Mouse (Mus musculus) heart, postnatal 0 days (tissue): ENCODE data around the gene Tspan18. TPM values are rescaled to one million over a fixed set of nuclear protein-coding genes. Genes with fewer than 3 reads are reported as not detected.

Source experiments
- ATAC-seq: fragments of 200-750 bp; cut with Nextera tagmentation; 2 replicates; pipeline ENCODE4 v1.8.0; 2017; ENCODE audit warnings: low read depth, moderate number of reproducible peaks, moderate library complexity; ENCODE audit not compliant: insufficient read depth
- DNase-seq: peaks from one replicate; pipeline ENCODE4 v3.0.0-alpha.2; 2016; ENCODE audit warnings: low spot score
- H3K27ac ChIP-seq: fragments of 300-500 bp; sonication (generic); 2 replicates; pipeline ENCODE4 v1.5.1; 2014; ENCODE audit warnings: low read depth, mild to moderate bottlenecking
- H3K27me3 ChIP-seq: fragments of 300-500 bp; sonication (generic); 2 replicates; pipeline ENCODE4 v1.6.1; 2014; ENCODE audit warnings: low read length, mixed read lengths; ENCODE audit not compliant: control insufficient read depth, insufficient read depth
- H3K36me3 ChIP-seq: fragments of 300-500 bp; sonication (generic); replicated peaks from 2 replicates; pipeline ENCODE4 v1.6.1; 2014; ENCODE audit warnings: low read length, mixed read lengths; ENCODE audit not compliant: control insufficient read depth, insufficient read depth
- H3K4me1 ChIP-seq: fragments of 300-500 bp; sonication (generic); 2 replicates; pipeline ENCODE4 v1.6.1; 2014; ENCODE audit warnings: antibody characterized with exemption; ENCODE audit not compliant: control insufficient read depth, insufficient read depth
- H3K4me2 ChIP-seq: fragments of 300-500 bp; sonication (generic); 2 replicates; pipeline ENCODE4 v1.6.1; 2014; ENCODE audit warnings: low read depth, mild to moderate bottlenecking, low read length, moderate library complexity
- H3K4me3 ChIP-seq: fragments of 300-500 bp; sonication (generic); 2 replicates; pipeline ENCODE4 v1.5.1; 2014; ENCODE audit warnings: low read depth, low read length
- H3K9ac ChIP-seq: fragments of 300-500 bp; sonication (generic); replicated peaks from 2 replicates; pipeline ENCODE4 v1.6.1; 2014; ENCODE audit warnings: low read depth, low read length, mixed read lengths
- H3K9me3 ChIP-seq: fragments of 300-500 bp; sonication (generic); replicated peaks from 2 replicates; pipeline ENCODE4 v1.6.1; 2016; ENCODE audit warnings: low read length; ENCODE audit not compliant: control insufficient read depth
- CTCF ChIP-seq: IDR thresholded peaks from 2 replicates; pipeline ENCODE4 v1.5.1; 2016; ENCODE audit warnings: antibody characterized with exemption, control low read depth, low read depth
- EP300 ChIP-seq: IDR thresholded peaks from 2 replicates; pipeline ENCODE4 v1.6.1; 2016; ENCODE audit warnings: antibody characterized with exemption, low read depth
- WGBS: fragments of 180-500 bp; shearing (Covaris S2); extraction: QIAGEN DNeasy Blood & Tissue Kit; methylation state at CpG from one replicate; pipeline ENCODE4 v1.1.7; 2014; 5-methylcytosine and 5-hydroxymethylcytosine counted together
- polyA plus RNA-seq: library from polyadenylated mRNA; unstranded; fragments of >200 nt; fragmentation: Nextera tagmentation; extraction: Ambion mirVana; gene quantifications from 2 replicates; pipeline ENCODE4 v1.2.1, GENCODE M21; 2015
- total RNA-seq: library from RNA; depleted of rRNA; stranded (reverse); fragments of >200 nt; gene quantifications from 2 replicates; pipeline ENCODE4 v1.2.3, GENCODE M21; 2014; ENCODE audit warnings: low replicate concordance

The Tspan18 gene
- total and polyA plus RNA-seq, 2 experiments from 2014 or later: 39.8 to 64.4 TPM

GRCm38 (mm10) chr2:93284625-93285024 lies 49.7 kb downstream of the Tspan18 start:
- ATAC-seq (no peak), DNase-seq (no peak)
- peaks cover 26% of the 10 kb centered on the region for H3K4me1 ChIP-seq
- H3K9me3 ChIP-seq: no peaks in the 10 kb centered on the region
- TF ChIP-seq CTCF (no peak), EP300 (no peak)
- H3K36me3 ChIP-seq: no peaks in the 10 kb centered on the region
- peak overlapping the region; percentile 22; the same call in 1 of the 2 replicates for H3K27ac ChIP-seq
- H3K27me3 ChIP-seq: no peaks in the 10 kb centered on the region
- 58% methylated on average over 2 of the region's 2 CpGs for WGBS
- no peak overlapping the region for H3K9ac ChIP-seq
- H3K4me3 ChIP-seq: no peak overlapping the region
- no peak overlapping the region for H3K4me2 ChIP-seq

- no peak overlapping the region for H3K4me3 ChIP-seq
- no peaks in the 10 kb centered on the region for H3K27me3 ChIP-seq
- H3K9me3 ChIP-seq: no peaks in the 10 kb centered on the region
- ATAC-seq (0 out of 2 replicates have a peak, but pooled peaks have one; percentile 15), DNase-seq (peak; percentile 31)
- no peak overlapping the region for H3K4me2 ChIP-seq
- H3K36me3 ChIP-seq: no peaks in the 10 kb centered on the region
- no peak overlapping the region for H3K9ac ChIP-seq
- 38% methylated on average over 7 of the region's 7 CpGs for WGBS
- no peak for TF ChIP-seq CTCF
- TF ChIP-seq EP300: no peak
- H3K4me1 ChIP-seq: peaks cover 30% of the 10 kb centered on the region
- H3K27ac ChIP-seq: peak overlapping the region; percentile 22; the same call in 1 of the 2 replicates
Observed at GRCm38 (mm10) chr2:93283481-93284293, 50.6 kb downstream of the Tspan18 start.

GRCm38 (mm10) chr2:93282636-93283035 lies 51.7 kb downstream of the Tspan18 start:
- Histone ChIP-seq H3K9ac (no peak overlapping the region), H3K4me1 (peaks cover 37% of the 10 kb centered on the region), H3K4me3 (no peak overlapping the region), H3K9me3 (no peaks in the 10 kb centered on the region), H3K36me3 (no peaks in the 10 kb centered on the region), H3K27ac (no peak overlapping the region), H3K27me3 (no peaks in the 10 kb centered on the region), H3K4me2 (no peak overlapping the region)
- ATAC-seq (no peak), DNase-seq (no peak)
- TF ChIP-seq CTCF (no peak), EP300 (no peak)
- WGBS: 66% methylated on average over 4 of the region's 4 CpGs

GRCm38 (mm10) chr2:93281466-93281865 lies 52.8 kb downstream of the Tspan18 start:
- no peaks in the 10 kb centered on the region for H3K27me3 ChIP-seq
- no peak for ATAC-seq
- 76% methylated on average over 6 of the region's 6 CpGs for WGBS
- TF ChIP-seq EP300 (no peak), CTCF (no peak)
- no peak overlapping the region for H3K9ac ChIP-seq
- H3K36me3 ChIP-seq: no peaks in the 10 kb centered on the region
- H3K9me3 ChIP-seq: no peaks in the 10 kb centered on the region
- no peak overlapping the region for H3K4me2 ChIP-seq
- H3K4me3 ChIP-seq: no peak overlapping the region
- no peak for DNase-seq
- H3K27ac ChIP-seq: no peak overlapping the region
- peaks cover 44% of the 10 kb centered on the region for H3K4me1 ChIP-seq

GRCm38 (mm10) chr2:93280117-93280620 lies 54.1 kb downstream of the Tspan18 start:
- ATAC-seq (no peak), DNase-seq (no peak)
- H3K36me3 ChIP-seq: no peaks in the 10 kb centered on the region
- TF ChIP-seq EP300 (no peak), CTCF (no peak)
- WGBS: 80% methylated on average over 2 of the region's 2 CpGs
- no peak overlapping the region for H3K4me3 ChIP-seq
- peaks cover 44% of the 10 kb centered on the region for H3K4me1 ChIP-seq
- no peak overlapping the region for H3K9ac ChIP-seq
- H3K4me2 ChIP-seq: no peak overlapping the region
- H3K27me3 ChIP-seq: no peaks in the 10 kb centered on the region
- H3K27ac ChIP-seq: no peak overlapping the region
- H3K9me3 ChIP-seq: no peaks in the 10 kb centered on the region
